Mouse (Mus musculus) cerebellum, adult 2 months (tissue): ENCODE results near the gene Gngt2. TPM values are rescaled to one million over a fixed set of nuclear protein-coding genes. Genes with fewer than 3 reads are reported as not detected.

Source experiments
- DNase-seq, 2 experiments: peaks; one replicate each; pipeline ENCODE4 v3.0.0; 2021
- H3K27ac ChIP-seq: fragments of 200-500 bp; 2 replicates; pipeline ENCODE4 v1.5.1; 2012; ENCODE audit warnings: low read length, control low read depth, inconsistent platforms; ENCODE audit not compliant: insufficient read depth
- H3K27me3 ChIP-seq: fragments of 200-500 bp; 2 replicates; pipeline ENCODE4 v1.6.1; 2012; ENCODE audit warnings: inconsistent platforms, mild to moderate bottlenecking, low read length, moderate library complexity; ENCODE audit not compliant: control insufficient read depth, insufficient read depth
- H3K4me1 ChIP-seq: fragments of 200-500 bp; 2 replicates; pipeline ENCODE4 v1.6.1; 2011; ENCODE audit warnings: low read length; ENCODE audit not compliant: control insufficient read depth, insufficient read depth
- H3K4me3 ChIP-seq: fragments of 200-500 bp; replicated peaks from 2 replicates; pipeline ENCODE3; 2011; ENCODE audit warnings: mild to moderate bottlenecking, low read depth, low read length, control low read depth; ENCODE audit not compliant: insufficient read depth
- CTCF ChIP-seq: fragments of 200-500 bp; IDR thresholded peaks from 2 replicates; pipeline ENCODE4 v1.5.1; 2011; ENCODE audit warnings: low read depth, mild to moderate bottlenecking, control low read depth, low read length, moderate library complexity, borderline replicate concordance; ENCODE audit not compliant: insufficient read depth
- POLR2A ChIP-seq: fragments of 200-500 bp; IDR thresholded peaks from 2 replicates; pipeline ENCODE4 v1.6.1; 2011; ENCODE audit warnings: low read length, control low read depth, borderline replicate concordance; ENCODE audit not compliant: insufficient read depth
- WGBS: fragments of 180-500 bp; shearing (Covaris S2); methylation state at CpG from one replicate; pipeline ENCODE4 v1.1.7; 2018; 5-methylcytosine and 5-hydroxymethylcytosine counted together
- polyA plus RNA-seq: library from polyadenylated mRNA; depleted of rRNA; stranded (reverse); fragments of >200 nt; gene quantifications from 2 replicates; pipeline ENCODE4 v1.2.3, GENCODE M21; 2012

The Gngt2 gene
- polyA plus RNA-seq, 1 experiment, result 5.4 TPM

GRCm38 (mm10) chr11:95838999-95839868 lies 2.2 kb downstream of the Gngt2 start:
- WGBS, result 87% methylated on average over 8 of the region's 8 CpGs
- Histone ChIP-seq H3K27me3 (no peaks in the 10 kb centered on the region), H3K27ac (no peak overlapping the region), H3K4me1 (peaks cover 23% of the 10 kb centered on the region), H3K4me3 (no peak overlapping the region)
- no peak for DNase-seq
- TF ChIP-seq CTCF, result no peak
- TF ChIP-seq POLR2A, result no peak

- H3K27ac ChIP-seq, result no peak overlapping the region
- no peak overlapping the region for H3K4me3 ChIP-seq
- H3K27me3 ChIP-seq, result no peaks in the 10 kb centered on the region
- DNase-seq, result no peak
- TF ChIP-seq CTCF (no peak), POLR2A (no peak)
- H3K4me1 ChIP-seq, result peaks cover 16% of the 10 kb centered on the region
- 80% methylated on average over 5 of the region's 5 CpGs for WGBS
These were observed 3.9 kb downstream of the Gngt2 start for GRCm38 (mm10) chr11:95840694-95841497.

GRCm38 (mm10) chr11:95841498-95841830 lies 4.4 kb downstream of the Gngt2 start:
- H3K4me1 ChIP-seq, result peaks cover 11% of the 10 kb centered on the region
- no peak for TF ChIP-seq CTCF
- no peak for TF ChIP-seq POLR2A
- no peak for DNase-seq

GRCm38 (mm10) chr11:95842074-95842681 lies 5.2 kb downstream of the Gngt2 start, which contains the start of gene Abi3:
Gene Abi3 (minus strand): TSS chr11:95842476.
- WGBS, result 13% methylated on average over 11 of the region's 11 CpGs
- Histone ChIP-seq H3K27ac (no peak within 1 kb of the TSS), H3K4me1 (peaks cover 4% of the 10 kb centered on the region), H3K4me3 (no peak within 1 kb of the TSS), H3K27me3 (no peaks in the 10 kb centered on the region)
- no peak for DNase-seq
- no peak for TF ChIP-seq CTCF
- TF ChIP-seq POLR2A, result no peak

More at GRCm38 (mm10) chr11:95841498-95841830, 4.4 kb downstream of the Gngt2 start:
- H3K4me3 ChIP-seq, result no peak overlapping the region
- WGBS, result 71% methylated on average over 10 of the region's 10 CpGs
- no peak overlapping the region for H3K27ac ChIP-seq
- H3K27me3 ChIP-seq, result no peaks in the 10 kb centered on the region

- TF ChIP-seq POLR2A (no peak), CTCF (no peak)
- Histone ChIP-seq H3K27me3 (no peaks in the 10 kb centered on the region), H3K4me1 (no peaks in the 10 kb centered on the region), H3K27ac (no peak overlapping the region), H3K4me3 (no peak overlapping the region)
- WGBS, result 77% methylated on average over 5 of the region's 5 CpGs
- no peak for DNase-seq
These were observed 5.9 kb downstream of the Gngt2 start for GRCm38 (mm10) chr11:95842953-95843352.

GRCm38 (mm10) chr11:95843421-95843950 lies 6.5 kb downstream of the Gngt2 start:
- Histone ChIP-seq H3K27me3 (no peaks in the 10 kb centered on the region), H3K4me1 (no peaks in the 10 kb centered on the region), H3K27ac (no peak overlapping the region), H3K4me3 (no peak overlapping the region)
- WGBS, result 65% methylated on average over 6 of the region's 6 CpGs
- TF ChIP-seq CTCF, result no peak
- no peak for TF ChIP-seq POLR2A
- DNase-seq, result no peak

GRCm38 (mm10) chr11:95844935-95845334 lies 7.9 kb downstream of the Gngt2 start:
- WGBS, result 69% methylated on average over 4 of the region's 4 CpGs
- Histone ChIP-seq H3K4me3 (no peak overlapping the region), H3K4me1 (no peaks in the 10 kb centered on the region), H3K27ac (no peak overlapping the region), H3K27me3 (no peaks in the 10 kb centered on the region)
- TF ChIP-seq POLR2A, result no peak
- no peak for DNase-seq

GRCm38 (mm10) chr11:95850898-95851297 lies 13.9 kb downstream of the Gngt2 start:
- TF ChIP-seq POLR2A (no peak), CTCF (no peak)
- H3K4me1 ChIP-seq, result no peaks in the 10 kb centered on the region
- WGBS, result 67% methylated on average over 2 of the region's 2 CpGs
- DNase-seq, result no peak
- H3K27ac ChIP-seq, result no peak overlapping the region
- no peak overlapping the region for H3K4me3 ChIP-seq
- no peaks in the 10 kb centered on the region for H3K27me3 ChIP-seq
